Mouse (Mus musculus): ENCODE results near the gene Zfp991. TPM values are rescaled to one million over a fixed set of nuclear protein-coding genes. Genes with fewer than 3 reads are reported as not detected.
"Not testable (repeated sequence)": the region's sequence is repeated elsewhere in the genome, so short reads cannot be mapped to it uniquely, and the experiment has no call there.

The Zfp991 gene
- polyA plus RNA-seq, 1 experiment from 2014 or later = 9.9 TPM

- H3K9me3 ChIP-seq; H3K27me3 ChIP-seq (ENCODE audit: insufficient read depth, poor library complexity, severe bottlenecking); H3K4me1 ChIP-seq; H3K27ac ChIP-seq; H3K4me3 ChIP-seq; H3K36me3 ChIP-seq: not testable (repeated sequence)
- DNase-seq (ENCODE audit: low spot score) = peak; percentile 64
- 49% methylated on average over 2 of the region's 2 CpGs for WGBS
Observed at GRCm38 (mm10) chr4:147133596-147133995, 1.8 kb downstream of the Zfp991 start.

- not testable (repeated sequence) for H3K4me3 ChIP-seq; H3K4me1 ChIP-seq; H3K27ac ChIP-seq; H3K36me3 ChIP-seq; H3K9me3 ChIP-seq; DNase-seq (ENCODE audit: low spot score); H3K27me3 ChIP-seq (ENCODE audit: insufficient read depth, poor library complexity, severe bottlenecking)
- WGBS = 71% methylated on average over 4 of the region's 4 CpGs
Observed at GRCm38 (mm10) chr4:147141757-147142156, 9.9 kb downstream of the Zfp991 start.

GRCm38 (mm10) chr4:147165282-147165681, 33.4 kb downstream of the Zfp991 start:
- DNase-seq (ENCODE audit: low spot score); H3K4me1 ChIP-seq; H3K27me3 ChIP-seq (ENCODE audit: insufficient read depth, poor library complexity, severe bottlenecking); H3K9me3 ChIP-seq; H3K4me3 ChIP-seq; H3K36me3 ChIP-seq; H3K27ac ChIP-seq: not testable (repeated sequence)
- WGBS = 91% methylated on average over 2 of the region's 2 CpGs

GRCm38 (mm10) chr4:147170547-147170946, 38.7 kb downstream of the Zfp991 start:
- H3K9me3 ChIP-seq; H3K27ac ChIP-seq; H3K27me3 ChIP-seq (ENCODE audit: insufficient read depth, poor library complexity, severe bottlenecking); DNase-seq (ENCODE audit: low spot score); H3K4me3 ChIP-seq; H3K36me3 ChIP-seq; H3K4me1 ChIP-seq: not testable (repeated sequence)
- WGBS = 83% methylated on average over 2 of the region's 2 CpGs

- H3K27me3 ChIP-seq (ENCODE audit: insufficient read depth, poor library complexity, severe bottlenecking); H3K4me3 ChIP-seq; DNase-seq (ENCODE audit: low spot score); H3K36me3 ChIP-seq; H3K27ac ChIP-seq; H3K4me1 ChIP-seq; H3K9me3 ChIP-seq: not testable (repeated sequence)
- WGBS = 67% methylated on average over 1 of the region's 4 CpGs
Observed at GRCm38 (mm10) chr4:147171557-147171956, 39.7 kb downstream of the Zfp991 start.

GRCm38 (mm10) chr4:147176279-147176880, 44.5 kb downstream of the Zfp991 start:
- WGBS = 89% methylated on average over 11 of the region's 12 CpGs
- H3K27ac ChIP-seq; DNase-seq (ENCODE audit: low spot score); H3K9me3 ChIP-seq; H3K27me3 ChIP-seq (ENCODE audit: insufficient read depth, poor library complexity, severe bottlenecking); H3K36me3 ChIP-seq; H3K4me1 ChIP-seq; H3K4me3 ChIP-seq: not testable (repeated sequence)

DNA sequence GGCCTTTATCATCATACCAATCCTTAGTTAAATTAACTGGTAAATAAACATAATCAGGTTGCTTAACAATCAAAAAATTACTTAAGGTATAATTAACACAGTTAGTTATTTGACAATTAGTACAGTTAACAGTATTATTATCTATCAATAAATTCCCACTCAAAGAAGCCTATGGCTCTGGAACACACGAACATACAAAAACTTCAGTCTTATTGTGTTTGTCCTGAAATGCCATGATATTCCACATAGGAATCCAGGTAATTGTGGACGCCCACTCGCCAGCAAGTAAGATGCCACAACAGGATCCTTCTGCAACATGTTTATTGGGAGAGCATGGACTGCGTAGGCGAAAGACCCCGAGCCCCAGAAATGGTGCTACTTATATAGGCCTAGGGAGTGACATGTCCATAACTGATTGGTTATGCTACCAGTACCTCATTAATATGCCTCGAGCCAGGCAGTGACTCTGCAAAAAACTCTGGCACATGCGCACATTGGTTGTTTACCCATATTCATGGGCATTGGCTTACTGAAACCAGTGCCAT, 49.4 kb downstream of the Zfp991 start:
- H3K4me1 ChIP-seq; H3K36me3 ChIP-seq; H3K27me3 ChIP-seq (ENCODE audit: insufficient read depth, poor library complexity, severe bottlenecking); DNase-seq (ENCODE audit: low spot score); H3K27ac ChIP-seq; H3K9me3 ChIP-seq; H3K4me3 ChIP-seq: not testable (repeated sequence)
- WGBS = 93% methylated on average over 8 of the region's 8 CpGs

- not testable (repeated sequence) for H3K27ac ChIP-seq; H3K4me1 ChIP-seq; DNase-seq (ENCODE audit: low spot score); H3K36me3 ChIP-seq; H3K4me3 ChIP-seq; H3K27me3 ChIP-seq (ENCODE audit: insufficient read depth, poor library complexity, severe bottlenecking); H3K9me3 ChIP-seq
- no CpG with 5 or more reads among the region's 13 CpGs for WGBS
Observed at GRCm38 (mm10) chr4:147181969-147182705, 50.3 kb downstream of the Zfp991 start.

- DNase-seq (ENCODE audit: low spot score); H3K4me1 ChIP-seq; H3K27me3 ChIP-seq (ENCODE audit: insufficient read depth, poor library complexity, severe bottlenecking); H3K4me3 ChIP-seq; H3K27ac ChIP-seq; H3K36me3 ChIP-seq; H3K9me3 ChIP-seq: not testable (repeated sequence)
- 81% methylated on average over 1 of the region's 1 CpGs for WGBS
Observed at GRCm38 (mm10) chr4:147186824-147187223, 55.0 kb downstream of the Zfp991 start.

- peak; percentile 58 for DNase-seq (ENCODE audit: low spot score)
- H3K9me3 ChIP-seq; H3K27ac ChIP-seq; H3K36me3 ChIP-seq; H3K4me3 ChIP-seq; H3K27me3 ChIP-seq (ENCODE audit: insufficient read depth, poor library complexity, severe bottlenecking); H3K4me1 ChIP-seq: not testable (repeated sequence)
- 53% methylated on average over 69 of the region's 71 CpGs for WGBS
Observed at GRCm38 (mm10) chr4:147187283-147187965, 55.6 kb downstream of the Zfp991 start.

GRCm38 (mm10) chr4:147195186-147195585, 63.3 kb downstream of the Zfp991 start:
- H3K27me3 ChIP-seq (ENCODE audit: insufficient read depth, poor library complexity, severe bottlenecking); H3K36me3 ChIP-seq; H3K4me1 ChIP-seq; H3K27ac ChIP-seq; H3K9me3 ChIP-seq; H3K4me3 ChIP-seq; DNase-seq (ENCODE audit: low spot score): not testable (repeated sequence)
- 85% methylated on average over 8 of the region's 9 CpGs for WGBS

DNA sequence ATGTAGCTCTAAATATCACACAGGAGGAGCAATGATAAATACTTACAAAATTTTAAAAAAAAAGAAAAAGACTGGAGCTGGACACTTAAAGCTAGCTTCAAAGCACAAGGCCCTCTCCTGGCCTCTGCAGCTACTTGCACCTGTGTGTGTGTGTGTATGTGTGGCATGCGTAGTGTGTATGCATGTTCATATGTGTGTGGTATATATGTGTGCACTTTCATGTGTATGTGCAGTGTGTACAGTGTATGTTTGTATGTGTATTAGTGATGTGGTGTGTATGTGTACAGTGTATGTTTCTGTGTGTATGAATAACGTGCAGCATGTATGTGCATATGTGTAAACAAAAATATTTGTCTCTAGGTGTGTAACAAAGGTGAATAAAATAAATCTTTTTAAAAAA, 65.4 kb downstream of the Zfp991 start:
- H3K4me1 ChIP-seq; H3K27ac ChIP-seq; H3K36me3 ChIP-seq; H3K4me3 ChIP-seq; H3K27me3 ChIP-seq (ENCODE audit: insufficient read depth, poor library complexity, severe bottlenecking); H3K9me3 ChIP-seq: not testable (repeated sequence)
- WGBS = 68% methylated on average over 2 of the region's 2 CpGs
- peak; percentile 30 for DNase-seq (ENCODE audit: low spot score)

- not testable (repeated sequence) for H3K27me3 ChIP-seq (ENCODE audit: insufficient read depth, poor library complexity, severe bottlenecking); H3K36me3 ChIP-seq; H3K4me3 ChIP-seq; DNase-seq (ENCODE audit: low spot score); H3K4me1 ChIP-seq; H3K27ac ChIP-seq; H3K9me3 ChIP-seq
- WGBS = 76% methylated on average over 6 of the region's 6 CpGs
Observed at GRCm38 (mm10) chr4:147199055-147199750, 67.4 kb downstream of the Zfp991 start.

All from heart, embryonic 10.5 days (tissue).